Mouse (Mus musculus) colon, adult 2 months (tissue): ENCODE measurements around the gene Tcf20. TPM values are rescaled to one million over a fixed set of nuclear protein-coding genes. Genes with fewer than 3 reads are reported as not detected.

Source experiments
- polyA plus RNA-seq: library from polyadenylated mRNA; depleted of rRNA; stranded (reverse); fragments of >200 nt; gene quantifications from 2 replicates; pipeline ENCODE4 v1.2.3, GENCODE M21; 2012; rRNA removed

Tcf20 gene
- 23.4 and 24.9 TPM in 2 replicates for polyA plus RNA-seq

GRCm38 (mm10) chr15:82987732-82988112 lies at the start of gene Tcf20:
Gene Tcf20, minus strand, starts transcription at chr15:82987872.

GRCm38 (mm10) chr15:83032981-83033541 lies 45.4 kb upstream of the Tcf20 start, which contains the start of gene Nfam1:
Gene Nfam1, minus strand, starts transcription at chr15:83033306.

GRCm38 (mm10) chr15:82794277-82794676 lies 193.4 kb downstream of the Tcf20 start, which contains the start of gene Cyp2d26:
Gene Cyp2d26, minus strand, starts transcription at chr15:82794294.

GRCm38 (mm10) chr15:82763631-82764420 lies 223.8 kb downstream of the Tcf20 start, which contains the start of gene Cyp2d40:
Gene Cyp2d40, minus strand, starts transcription at chr15:82764183.

Other genes with a start within 250 kb of the Tcf20 start
- 0.09 TPM in 1 of 2 replicates, not detected in the other for gene Cyp2d40, start 223.7 kb downstream of the Tcf20 start, polyA plus RNA-seq
- 25.1 and 43.4 TPM in 2 replicates for gene Cyp2d26, start 193.6 kb downstream of the Tcf20 start, polyA plus RNA-seq
- gene Nfam1, start 45.4 kb upstream of the Tcf20 start, polyA plus RNA-seq = 1.8 and 2.3 TPM in 2 replicates
- 145 and 187 TPM in 2 replicates for gene Serhl, start 101.6 kb upstream of the Tcf20 start, polyA plus RNA-seq
- gene Rrp7a, start 134.9 kb upstream of the Tcf20 start, polyA plus RNA-seq = 109 and 116 TPM in 2 replicates
- 48.7 and 53.0 TPM in 2 replicates for gene Poldip3, start 161.5 kb upstream of the Tcf20 start, polyA plus RNA-seq
- 158 and 174 TPM in 2 replicates for gene Cyb5r3, start 184.7 kb upstream of the Tcf20 start, polyA plus RNA-seq